Mouse (Mus musculus) cerebellum, adult 2 months (tissue): ENCODE measurements at regions not wholly inside any gene's neighbourhood (a gene's known extent, or its start where the extent isn't known, plus 50 kb on each side); places are given as distances from the start of the nearest gene placed in this dataset.

Experiments
- CTCF ChIP-seq: fragments of 200-500 bp; IDR thresholded peaks from 2 replicates; pipeline ENCODE4 v1.5.1; 2011; ENCODE audit warnings: low read depth, mild to moderate bottlenecking, control low read depth, low read length, moderate library complexity, borderline replicate concordance; ENCODE audit not compliant: insufficient read depth
- POLR2A ChIP-seq: fragments of 200-500 bp; IDR thresholded peaks from 2 replicates; pipeline ENCODE4 v1.6.1; 2011; ENCODE audit warnings: low read length, control low read depth, borderline replicate concordance; ENCODE audit not compliant: insufficient read depth

DNA sequence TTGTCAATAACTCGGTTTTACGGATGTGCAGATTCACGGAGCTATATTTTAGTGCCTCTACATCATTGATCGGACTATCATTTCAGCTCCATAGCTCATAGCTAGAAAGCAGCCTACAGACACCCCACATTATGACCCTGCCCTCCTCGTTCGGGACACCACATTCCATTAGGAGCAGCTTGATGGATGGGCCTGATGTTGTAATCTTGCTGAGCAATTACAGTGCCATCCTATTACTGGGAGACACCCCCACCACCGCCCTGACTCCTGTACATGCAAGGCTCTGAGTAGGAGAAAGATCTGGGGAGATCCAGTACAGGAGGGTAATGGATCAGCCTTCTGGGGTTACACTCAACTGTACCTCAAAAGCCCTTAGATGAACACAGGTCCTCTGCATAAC is 120.2 kb downstream of the 2410131K14Rik start:
- TF ChIP-seq CTCF = no peak
- TF ChIP-seq POLR2A = no peak
